Mouse (Mus musculus): ENCODE measurements around the gene Mypn. TPM values are rescaled to one million over a fixed set of nuclear protein-coding genes. Genes with fewer than 3 reads are reported as not detected.

Gene Mypn
- polyA plus RNA-seq, 1 experiment from 2014 or later: 0.06 TPM

DNA sequence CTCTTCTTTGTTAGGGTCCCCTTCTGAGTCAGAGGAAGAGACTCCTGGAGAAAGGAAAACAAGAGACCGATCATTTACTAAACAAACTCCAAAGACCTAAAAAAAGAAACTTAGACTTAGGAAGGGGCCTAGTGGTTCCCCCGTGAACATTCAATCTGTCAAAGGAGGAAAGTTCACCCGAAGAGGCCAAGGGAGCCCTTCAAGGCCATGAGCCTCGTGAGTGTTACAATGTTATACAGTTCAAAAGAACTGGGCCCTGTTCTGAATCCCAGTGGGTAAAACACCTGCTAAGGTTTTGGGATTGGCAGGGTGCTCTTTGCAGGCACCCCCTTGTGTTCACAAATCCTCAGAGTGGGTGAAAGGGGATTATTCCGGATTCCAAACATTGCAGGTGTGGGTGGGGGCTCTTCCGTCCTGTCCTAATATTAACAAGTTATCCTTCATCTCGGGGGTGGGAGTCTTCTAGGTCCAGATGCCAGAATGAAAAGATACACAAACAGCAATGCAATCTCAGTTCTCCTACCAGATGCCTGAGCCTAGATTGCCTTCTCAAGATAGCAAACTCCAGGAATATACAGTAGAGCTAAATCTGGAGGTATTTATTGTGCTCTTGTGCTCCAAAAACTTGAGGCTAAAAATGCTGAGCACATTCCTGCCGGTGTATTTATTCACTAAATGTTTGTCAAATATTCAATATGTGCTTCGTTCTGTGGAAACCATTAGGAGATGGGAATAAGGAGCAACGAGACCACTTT is 36.3 kb downstream of the Mypn start:
- no peaks in the 10 kb centered on the region for H3K36me3 ChIP-seq
- H3K27ac ChIP-seq: no peak overlapping the region
- ATAC-seq (ENCODE audit: insufficient read depth, low FRiP score, low read depth): no peak
- H3K4me1 ChIP-seq: no peaks in the 10 kb centered on the region
- H3K9me3 ChIP-seq: no peaks in the 10 kb centered on the region
- no peak overlapping the region for H3K4me2 ChIP-seq
- no peak overlapping the region for H3K9ac ChIP-seq
- WGBS: 72% methylated on average over 10 of the region's 10 CpGs
- no peaks in the 10 kb centered on the region for H3K27me3 ChIP-seq (replicated peaks)
- H3K4me3 ChIP-seq (replicated peaks): no peak overlapping the region

DNA sequence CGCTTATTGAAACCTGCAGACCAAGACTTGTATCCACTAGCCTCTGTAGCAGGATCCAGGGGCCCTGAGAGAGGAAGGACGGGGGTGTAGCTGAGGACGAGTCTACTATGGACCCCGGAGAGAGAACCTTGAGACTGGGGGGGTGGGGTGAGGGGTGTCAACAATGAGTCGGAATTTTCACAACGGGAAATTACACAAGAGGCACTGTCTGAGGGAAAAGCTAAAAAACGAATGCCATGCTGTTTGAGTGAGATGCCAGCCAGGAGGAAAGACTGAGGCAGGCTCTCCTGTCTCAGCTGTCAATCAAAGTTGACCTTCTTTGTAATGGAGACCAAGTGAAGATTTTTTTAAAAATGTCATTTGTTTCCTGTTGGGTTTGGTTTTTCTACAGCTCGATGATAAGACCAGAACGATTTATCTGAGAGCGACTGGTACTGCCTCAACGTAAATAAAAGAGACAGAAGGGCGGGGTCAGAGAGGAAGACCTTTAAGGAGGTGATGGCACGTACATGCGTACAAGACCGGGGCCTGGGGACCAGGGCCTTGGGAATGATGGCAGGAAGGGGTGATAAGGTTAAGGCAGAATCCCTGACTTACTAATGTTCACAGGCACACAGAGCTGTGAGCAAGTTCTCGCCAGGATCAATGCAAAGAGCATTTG is 37.9 kb downstream of the Mypn start:
- ATAC-seq (ENCODE audit: insufficient read depth, low FRiP score, low read depth): no peak
- no peak overlapping the region for H3K4me3 ChIP-seq (replicated peaks)
- no peaks in the 10 kb centered on the region for H3K27me3 ChIP-seq (replicated peaks)
- no peak overlapping the region for H3K27ac ChIP-seq
- no peak overlapping the region for H3K9ac ChIP-seq
- no peaks in the 10 kb centered on the region for H3K4me1 ChIP-seq
- 61% methylated on average over 16 of the region's 16 CpGs for WGBS
- H3K4me2 ChIP-seq: no peak overlapping the region
- no peaks in the 10 kb centered on the region for H3K9me3 ChIP-seq
- no peaks in the 10 kb centered on the region for H3K36me3 ChIP-seq

GRCm38 (mm10) chr10:63161240-63161639 is 42.5 kb downstream of the Mypn start:
- H3K9ac ChIP-seq: no peak overlapping the region
- no peaks in the 10 kb centered on the region for H3K9me3 ChIP-seq
- no peak overlapping the region for H3K4me3 ChIP-seq (replicated peaks)
- H3K4me2 ChIP-seq: no peak overlapping the region
- ATAC-seq (ENCODE audit: insufficient read depth, low FRiP score, low read depth): peak; percentile 53; the same call in 1 of the 2 replicates
- H3K4me1 ChIP-seq: no peaks in the 10 kb centered on the region
- H3K27me3 ChIP-seq (replicated peaks): no peaks in the 10 kb centered on the region
- no peak overlapping the region for H3K27ac ChIP-seq
- WGBS: 49% methylated on average over 5 of the region's 5 CpGs
- no peaks in the 10 kb centered on the region for H3K36me3 ChIP-seq

GRCm38 (mm10) chr10:63160671-63161070 is 43.1 kb downstream of the Mypn start:
- WGBS: 71% methylated on average over 12 of the region's 12 CpGs
- Histone ChIP-seq H3K27me3 (replicated peaks) (no peaks in the 10 kb centered on the region), H3K4me1 (no peaks in the 10 kb centered on the region), H3K36me3 (no peaks in the 10 kb centered on the region), H3K9ac (no peak overlapping the region), H3K9me3 (no peaks in the 10 kb centered on the region), H3K27ac (no peak overlapping the region), H3K4me2 (no peak overlapping the region), H3K4me3 (replicated peaks) (no peak overlapping the region)
- no peak for ATAC-seq (ENCODE audit: insufficient read depth, low FRiP score, low read depth)

- 54% methylated on average over 13 of the region's 13 CpGs for WGBS
- Histone ChIP-seq H3K27ac (no peak overlapping the region), H3K4me3 (replicated peaks) (no peak overlapping the region), H3K9me3 (no peaks in the 10 kb centered on the region), H3K27me3 (replicated peaks) (no peaks in the 10 kb centered on the region), H3K9ac (no peak overlapping the region), H3K4me1 (no peaks in the 10 kb centered on the region), H3K4me2 (no peak overlapping the region), H3K36me3 (no peaks in the 10 kb centered on the region)
- peak; percentile 50; the same call in 1 of the 2 replicates for ATAC-seq (ENCODE audit: insufficient read depth, low FRiP score, low read depth)
These were observed 45.6 kb downstream of the Mypn start for GRCm38 (mm10) chr10:63158191-63158590.

DNA sequence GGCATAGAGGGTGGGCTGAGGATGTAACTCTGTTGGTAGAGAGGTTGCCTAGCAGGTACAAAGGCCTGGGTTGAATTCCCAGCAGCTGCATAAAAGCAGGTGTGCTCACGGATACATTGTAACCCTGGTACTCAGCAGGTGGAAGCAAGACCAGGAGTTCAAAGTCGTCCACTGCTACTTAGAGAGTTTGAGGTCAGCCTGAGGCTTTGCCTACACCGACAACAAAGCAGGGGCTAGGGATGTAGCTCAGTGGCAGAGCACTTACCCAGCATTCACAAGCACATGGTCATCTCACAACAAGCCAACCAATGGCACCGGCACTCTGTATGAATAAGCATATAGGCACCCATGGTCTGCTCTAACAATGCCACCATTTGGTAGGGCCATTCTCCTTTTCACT is 46.3 kb downstream of the Mypn start:
- no peak for ATAC-seq (ENCODE audit: insufficient read depth, low FRiP score, low read depth)
- WGBS: 86% methylated on average over 4 of the region's 4 CpGs
- H3K9me3 ChIP-seq: no peaks in the 10 kb centered on the region

GRCm38 (mm10) chr10:63156919-63157318 is 46.8 kb downstream of the Mypn start:
- Histone ChIP-seq H3K9me3 (no peaks in the 10 kb centered on the region), H3K4me1 (no peaks in the 10 kb centered on the region), H3K36me3 (no peaks in the 10 kb centered on the region), H3K27ac (no peak overlapping the region), H3K4me2 (no peak overlapping the region), H3K27me3 (replicated peaks) (no peaks in the 10 kb centered on the region), H3K9ac (no peak overlapping the region), H3K4me3 (replicated peaks) (no peak overlapping the region)
- no peak for ATAC-seq (ENCODE audit: insufficient read depth, low FRiP score, low read depth)
- WGBS: 60% methylated on average over 4 of the region's 4 CpGs

More for the DNA sequence above, 46.3 kb downstream of the Mypn start:
- no peaks in the 10 kb centered on the region for H3K27me3 ChIP-seq (replicated peaks)
- H3K36me3 ChIP-seq: no peaks in the 10 kb centered on the region
- no peak overlapping the region for H3K4me2 ChIP-seq
- H3K9ac ChIP-seq: no peak overlapping the region
- H3K4me1 ChIP-seq: no peaks in the 10 kb centered on the region
- no peak overlapping the region for H3K27ac ChIP-seq
- H3K4me3 ChIP-seq (replicated peaks): no peak overlapping the region

GRCm38 (mm10) chr10:63156351-63156750 is 47.4 kb downstream of the Mypn start:
- Histone ChIP-seq H3K36me3 (no peaks in the 10 kb centered on the region), H3K4me1 (no peaks in the 10 kb centered on the region), H3K4me2 (no peak overlapping the region), H3K9me3 (no peaks in the 10 kb centered on the region), H3K27ac (no peak overlapping the region), H3K27me3 (replicated peaks) (no peaks in the 10 kb centered on the region), H3K9ac (no peak overlapping the region), H3K4me3 (replicated peaks) (no peak overlapping the region)
- ATAC-seq (ENCODE audit: insufficient read depth, low FRiP score, low read depth): no peak
- 95% methylated on average over 1 of the region's 1 CpGs for WGBS

DNA sequence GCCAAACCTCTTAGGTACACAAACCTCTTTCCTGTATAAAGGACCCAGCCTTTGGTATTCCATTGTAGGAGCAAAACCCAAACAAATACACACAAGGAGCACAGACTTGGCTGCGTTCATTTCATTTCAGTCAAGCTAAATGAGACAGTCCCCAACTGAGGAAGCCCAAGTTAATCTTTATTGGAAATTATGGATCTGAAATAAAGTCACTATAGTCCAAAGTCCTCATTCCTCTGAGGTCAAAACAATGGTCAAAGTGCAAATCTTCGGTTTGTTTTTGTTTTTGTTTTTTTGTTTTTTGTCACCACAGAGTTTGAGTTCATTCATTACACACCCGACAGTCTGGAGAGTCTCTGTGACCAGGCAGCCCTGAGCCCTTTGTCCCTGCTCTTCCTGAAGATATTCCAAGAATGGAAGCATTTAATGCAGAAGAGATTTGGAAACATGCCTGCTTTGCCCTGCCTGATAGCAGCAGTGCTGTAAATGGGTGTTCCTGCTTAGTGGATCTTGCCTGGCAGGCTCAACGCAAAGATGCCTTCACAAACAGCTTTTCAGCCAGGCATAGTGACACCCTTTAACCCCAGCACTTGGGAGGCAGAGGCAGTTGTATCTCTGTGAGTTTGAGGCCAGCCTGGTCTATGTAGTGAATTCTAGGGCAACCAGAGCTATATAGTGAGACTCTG is 47.9 kb downstream of the Mypn start:
- Histone ChIP-seq H3K27ac (no peak overlapping the region), H3K4me2 (no peak overlapping the region), H3K9me3 (no peaks in the 10 kb centered on the region), H3K36me3 (no peaks in the 10 kb centered on the region), H3K4me3 (replicated peaks) (no peak overlapping the region), H3K27me3 (replicated peaks) (no peaks in the 10 kb centered on the region), H3K9ac (no peak overlapping the region), H3K4me1 (no peaks in the 10 kb centered on the region)
- no peak for ATAC-seq (ENCODE audit: insufficient read depth, low FRiP score, low read depth)
- 68% methylated on average over 4 of the region's 4 CpGs for WGBS

DNA sequence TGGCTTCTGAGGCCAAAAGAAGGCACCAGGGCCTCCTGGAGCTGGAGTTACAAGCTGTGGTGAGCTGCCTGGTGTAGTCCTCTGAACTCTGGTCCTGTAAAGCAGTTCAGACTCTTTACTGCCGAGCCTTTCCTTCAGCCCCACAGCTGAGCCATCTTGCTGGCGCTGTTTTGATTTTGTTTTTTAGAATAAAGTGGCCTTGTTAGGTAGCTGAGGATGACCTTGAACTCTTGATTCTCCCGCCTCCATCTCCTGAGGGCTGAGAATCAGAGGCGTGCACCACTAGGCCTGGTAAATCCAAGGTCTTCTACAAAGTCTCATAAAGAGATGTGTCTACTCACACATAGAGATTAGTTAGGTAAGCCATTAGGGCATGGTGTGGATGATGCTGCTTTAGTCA is 49.0 kb downstream of the Mypn start:
- Histone ChIP-seq H3K4me2 (no peak overlapping the region), H3K9me3 (no peaks in the 10 kb centered on the region), H3K4me3 (replicated peaks) (no peak overlapping the region), H3K27ac (no peak overlapping the region), H3K4me1 (no peaks in the 10 kb centered on the region), H3K27me3 (replicated peaks) (no peaks in the 10 kb centered on the region), H3K36me3 (no peaks in the 10 kb centered on the region), H3K9ac (no peak overlapping the region)
- WGBS: 86% methylated on average over 4 of the region's 4 CpGs
- no peak for ATAC-seq (ENCODE audit: insufficient read depth, low FRiP score, low read depth)

DNA sequence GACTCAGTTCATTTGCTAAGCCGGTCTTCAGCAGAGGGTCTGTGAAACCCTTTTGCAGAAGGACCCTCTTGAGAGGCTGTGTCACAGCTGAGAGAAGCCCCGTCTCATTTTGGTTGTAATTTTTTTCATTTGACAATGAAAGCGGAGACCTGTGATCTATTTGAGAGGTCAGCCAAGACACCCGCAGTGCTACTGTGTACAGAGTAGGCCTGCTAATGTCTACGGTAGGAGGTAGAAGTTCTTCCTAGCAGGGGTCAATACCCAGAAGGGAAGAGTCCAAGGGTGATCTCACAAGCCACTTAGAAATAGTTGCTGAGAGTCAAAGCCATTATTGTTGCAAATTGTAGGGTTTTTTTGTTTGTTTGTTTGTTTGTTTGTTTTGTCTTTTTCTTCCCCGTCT is 49.5 kb downstream of the Mypn start:
- Histone ChIP-seq H3K4me1 (no peaks in the 10 kb centered on the region), H3K4me3 (replicated peaks) (no peak overlapping the region), H3K9ac (no peak overlapping the region), H3K36me3 (no peaks in the 10 kb centered on the region), H3K27ac (no peak overlapping the region), H3K9me3 (no peaks in the 10 kb centered on the region), H3K4me2 (no peak overlapping the region), H3K27me3 (replicated peaks) (no peaks in the 10 kb centered on the region)
- no peak for ATAC-seq (ENCODE audit: insufficient read depth, low FRiP score, low read depth)
- WGBS: 74% methylated on average over 6 of the region's 6 CpGs

DNA sequence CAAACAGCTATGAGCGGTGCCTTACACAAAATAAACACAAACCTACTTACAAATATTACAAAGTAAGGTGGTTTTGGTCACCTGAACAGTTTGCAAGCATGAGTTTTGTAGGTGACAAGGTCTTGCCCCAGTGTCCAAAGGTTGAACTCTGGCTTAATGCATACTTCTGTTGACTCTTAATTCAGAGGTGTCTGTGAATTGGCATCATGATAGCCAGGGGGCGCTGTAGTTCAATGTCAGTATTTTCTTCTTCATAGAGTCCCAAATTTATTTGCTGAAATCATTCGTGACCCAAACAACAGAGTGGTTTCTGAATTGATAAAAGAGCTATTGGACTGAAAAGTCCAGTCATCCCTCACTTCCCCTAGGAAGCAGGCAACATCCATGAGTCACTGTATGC is 50.2 kb downstream of the Mypn start:
- Histone ChIP-seq H3K4me3 (replicated peaks) (no peak overlapping the region), H3K36me3 (no peaks in the 10 kb centered on the region), H3K27me3 (replicated peaks) (no peaks in the 10 kb centered on the region), H3K4me1 (no peaks in the 10 kb centered on the region), H3K27ac (no peak overlapping the region), H3K9ac (no peak overlapping the region), H3K4me2 (no peak overlapping the region), H3K9me3 (no peaks in the 10 kb centered on the region)
- 33% methylated on average over 3 of the region's 3 CpGs for WGBS
- ATAC-seq (ENCODE audit: insufficient read depth, low FRiP score, low read depth): no peak

Measured in stomach, embryonic 15.5 days (tissue).